Mouse (Mus musculus): ENCODE data around the gene Ccdc61. TPM values are rescaled to one million over a fixed set of nuclear protein-coding genes. Genes with fewer than 3 reads are reported as not detected.

Ccdc61 gene
- polyA plus RNA-seq, 1 experiment = 13.0 TPM

- no peak for TF ChIP-seq POLR2A (IDR thresholded peaks at IDR 0.05; ENCODE audit: low read depth, low read length)
- no peak for TF ChIP-seq CTCF (IDR thresholded peaks at IDR 0.05; ENCODE audit: extremely low read depth, insufficient read depth, insufficient read length, insufficient replicate concordance)
- Histone ChIP-seq H3K27me3 (ENCODE audit: control insufficient read depth, insufficient read depth, low read length) (no peaks in the 10 kb centered on the region), H3K36me3 (ENCODE audit: control insufficient read depth, insufficient read depth, low read length) (peaks cover 2% of the 10 kb centered on the region; the same call in 1 of the 2 replicates), H3K4me1 (ENCODE audit: control insufficient read depth, insufficient read depth, insufficient read length) (peaks cover 11% of the 10 kb centered on the region; the same call in 1 of the 2 replicates), H3K4me3 (ENCODE audit: extremely low read depth, insufficient read depth, insufficient read length) (peak overlapping the region; percentile 60), H3K27ac (ENCODE audit: insufficient read depth, low read length) (peak overlapping the region; percentile 76)
- 20% methylated on average over 13 of the region's 13 CpGs for WGBS
- DNase-seq (ENCODE audit: low read depth in 1 of 2, low spot score in 2 of 2) = no peak
These were observed 25.3 kb downstream of the Ccdc61 start for GRCm38 (mm10) chr7:18884745-18885422.

- TF ChIP-seq POLR2A (IDR thresholded peaks at IDR 0.05; ENCODE audit: low read depth, low read length) (peak; percentile 57; the same call in 1 of the 2 replicates), CTCF (IDR thresholded peaks at IDR 0.05; ENCODE audit: extremely low read depth, insufficient read depth, insufficient read length, insufficient replicate concordance) (no peak)
- Histone ChIP-seq H3K36me3 (ENCODE audit: control insufficient read depth, insufficient read depth, low read length) (no peaks in the 10 kb centered on the region), H3K4me1 (ENCODE audit: control insufficient read depth, insufficient read depth, insufficient read length) (peaks cover 11% of the 10 kb centered on the region; the same call in 1 of the 2 replicates), H3K4me3 (ENCODE audit: extremely low read depth, insufficient read depth, insufficient read length) (peak overlapping the region; percentile 60), H3K27ac (ENCODE audit: insufficient read depth, low read length) (peak overlapping the region; percentile 76), H3K27me3 (ENCODE audit: control insufficient read depth, insufficient read depth, low read length) (no peaks in the 10 kb centered on the region)
- WGBS = 40% methylated on average over 9 of the region's 9 CpGs
- DNase-seq (ENCODE audit: low read depth in 1 of 2, low spot score in 2 of 2) = peak in 1 of 2 experiments; percentile 51
These were observed 26.0 kb downstream of the Ccdc61 start for GRCm38 (mm10) chr7:18883991-18884744.

GRCm38 (mm10) chr7:18878691-18879090 is 31.5 kb downstream of the Ccdc61 start:
- no peak overlapping the region for H3K4me3 ChIP-seq (ENCODE audit: extremely low read depth, insufficient read depth, insufficient read length)
- H3K27ac ChIP-seq (ENCODE audit: insufficient read depth, low read length) = no peak overlapping the region
- DNase-seq (ENCODE audit: low read depth in 1 of 2, low spot score in 2 of 2) = no peak
- H3K4me1 ChIP-seq (ENCODE audit: control insufficient read depth, insufficient read depth, insufficient read length) = peaks cover under 1% of the 10 kb centered on the region; the same call in 1 of the 2 replicates
- TF ChIP-seq POLR2A (IDR thresholded peaks at IDR 0.05; ENCODE audit: low read depth, low read length) = no peak
- no peak for TF ChIP-seq CTCF (IDR thresholded peaks at IDR 0.05; ENCODE audit: extremely low read depth, insufficient read depth, insufficient read length, insufficient replicate concordance)
- 84% methylated on average over 7 of the region's 7 CpGs for WGBS
- H3K27me3 ChIP-seq (ENCODE audit: control insufficient read depth, insufficient read depth, low read length) = no peaks in the 10 kb centered on the region
- no peaks in the 10 kb centered on the region for H3K36me3 ChIP-seq (ENCODE audit: control insufficient read depth, insufficient read depth, low read length)

- Histone ChIP-seq H3K36me3 (ENCODE audit: control insufficient read depth, insufficient read depth, low read length) (no peaks in the 10 kb centered on the region), H3K27ac (ENCODE audit: insufficient read depth, low read length) (no peak overlapping the region), H3K4me1 (ENCODE audit: control insufficient read depth, insufficient read depth, insufficient read length) (no peaks in the 10 kb centered on the region), H3K4me3 (ENCODE audit: extremely low read depth, insufficient read depth, insufficient read length) (no peak overlapping the region), H3K27me3 (ENCODE audit: control insufficient read depth, insufficient read depth, low read length) (no peaks in the 10 kb centered on the region)
- TF ChIP-seq CTCF (IDR thresholded peaks at IDR 0.05; ENCODE audit: extremely low read depth, insufficient read depth, insufficient read length, insufficient replicate concordance) (no peak), POLR2A (IDR thresholded peaks at IDR 0.05; ENCODE audit: low read depth, low read length) (no peak)
- DNase-seq (ENCODE audit: low read depth in 1 of 2, low spot score in 2 of 2) = no peak
- WGBS = 77% methylated on average over 5 of the region's 5 CpGs
These were observed 34.8 kb downstream of the Ccdc61 start for GRCm38 (mm10) chr7:18875372-18875771.

- no peak overlapping the region for H3K27ac ChIP-seq (ENCODE audit: insufficient read depth, low read length)
- WGBS = under 1% methylated on average over 10 of the region's 10 CpGs
- H3K27me3 ChIP-seq (ENCODE audit: control insufficient read depth, insufficient read depth, low read length) = no peaks in the 10 kb centered on the region
- DNase-seq (ENCODE audit: low read depth in 1 of 2, low spot score in 2 of 2) = peak; percentile 63 to 64
- H3K4me1 ChIP-seq (ENCODE audit: control insufficient read depth, insufficient read depth, insufficient read length) = no peaks in the 10 kb centered on the region
- TF ChIP-seq POLR2A (IDR thresholded peaks at IDR 0.05; ENCODE audit: low read depth, low read length) (no peak), CTCF (IDR thresholded peaks at IDR 0.05; ENCODE audit: extremely low read depth, insufficient read depth, insufficient read length, insufficient replicate concordance) (peak; percentile 85; the same call in 1 of the 2 replicates)
- H3K4me3 ChIP-seq (ENCODE audit: extremely low read depth, insufficient read depth, insufficient read length) = peak overlapping the region; percentile 13; the same call in 1 of the 2 replicates
- no peaks in the 10 kb centered on the region for H3K36me3 ChIP-seq (ENCODE audit: control insufficient read depth, insufficient read depth, low read length)
These were observed 37.0 kb downstream of the Ccdc61 start for GRCm38 (mm10) chr7:18873253-18873652.

- Histone ChIP-seq H3K4me1 (ENCODE audit: control insufficient read depth, insufficient read depth, insufficient read length) (no peaks in the 10 kb centered on the region), H3K27ac (ENCODE audit: insufficient read depth, low read length) (no peak overlapping the region), H3K36me3 (ENCODE audit: control insufficient read depth, insufficient read depth, low read length) (no peaks in the 10 kb centered on the region), H3K4me3 (ENCODE audit: extremely low read depth, insufficient read depth, insufficient read length) (no peak overlapping the region), H3K27me3 (ENCODE audit: control insufficient read depth, insufficient read depth, low read length) (no peaks in the 10 kb centered on the region)
- DNase-seq (ENCODE audit: low read depth in 1 of 2, low spot score in 2 of 2) = no peak
- WGBS = 7% methylated on average over 7 of the region's 7 CpGs
- TF ChIP-seq CTCF (IDR thresholded peaks at IDR 0.05; ENCODE audit: extremely low read depth, insufficient read depth, insufficient read length, insufficient replicate concordance) = no peak
- no peak for TF ChIP-seq POLR2A (IDR thresholded peaks at IDR 0.05; ENCODE audit: low read depth, low read length)
These were observed 37.4 kb downstream of the Ccdc61 start for GRCm38 (mm10) chr7:18872816-18873215.
